Mouse (Mus musculus) left cerebral cortex, postnatal 25 days (tissue): Measurements from ENCODE around the gene Tpst2. TPM values are rescaled to one million over a fixed set of nuclear protein-coding genes. Genes with fewer than 3 reads are reported as not detected.

ENCODE experiments used
- DNase-seq, 2 experiments: peaks; one replicate each; pipeline ENCODE4 v3.0.0; 2022; ENCODE audit warnings: low spot score in 2 of 2, mixed read lengths in 1 of 2
- intact Hi-C: fragments of 180-260 bp; cut with DNase I; formaldehyde crosslinking; loops from one replicate; pipeline ENCODE4 v1.15.1; 2025
- total RNA-seq, 2 experiments: library from RNA; stranded (reverse); gene quantifications; 2 replicates each; pipeline ENCODE4 v1.2.3; 2021

The Tpst2 gene
- 10 to 100 TPM; 39.0 to 43.9 TPM for total RNA-seq

DNA sequence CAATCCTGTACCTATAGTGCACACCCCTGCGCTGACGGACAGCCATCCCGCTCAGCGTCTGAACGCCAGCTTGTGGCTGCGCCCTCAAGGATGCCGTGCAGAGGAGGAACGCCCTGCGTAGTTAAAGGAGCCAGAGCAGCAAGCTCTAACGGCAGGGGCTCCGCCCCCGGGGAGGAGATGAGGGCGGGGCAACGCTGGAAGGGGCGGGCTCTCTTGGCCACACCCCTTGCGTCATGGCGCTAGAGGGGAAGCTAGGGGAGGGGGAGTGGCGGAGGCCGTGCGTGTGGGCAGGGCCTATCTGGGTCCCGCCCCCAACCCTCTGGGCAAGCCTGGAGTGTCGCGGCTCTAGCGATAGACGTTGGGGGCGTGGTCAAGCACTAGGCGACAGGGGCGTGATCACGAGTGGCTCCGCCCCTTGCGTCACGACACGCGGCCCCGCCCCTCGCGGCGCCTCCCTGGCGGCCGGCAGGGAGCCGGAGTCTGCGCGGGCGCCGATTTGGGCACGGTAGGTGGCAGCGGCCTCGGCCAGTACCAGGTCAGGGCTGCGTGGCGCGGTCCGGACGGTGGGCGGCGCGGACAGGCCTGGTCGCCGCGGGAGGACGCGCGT, at the start of gene Tpst2:
Tpst2 (plus strand) TSS at position 425 of the 607 bp plus-strand sequence.
- intact Hi-C loops, result loop anchor here (1.0 to 2.0 kb wide), 3 partner anchors 45 to 50 kb away; partner anchors contain the start of gene Tfip11
- DNase-seq, result peak; percentile 100

DNA sequence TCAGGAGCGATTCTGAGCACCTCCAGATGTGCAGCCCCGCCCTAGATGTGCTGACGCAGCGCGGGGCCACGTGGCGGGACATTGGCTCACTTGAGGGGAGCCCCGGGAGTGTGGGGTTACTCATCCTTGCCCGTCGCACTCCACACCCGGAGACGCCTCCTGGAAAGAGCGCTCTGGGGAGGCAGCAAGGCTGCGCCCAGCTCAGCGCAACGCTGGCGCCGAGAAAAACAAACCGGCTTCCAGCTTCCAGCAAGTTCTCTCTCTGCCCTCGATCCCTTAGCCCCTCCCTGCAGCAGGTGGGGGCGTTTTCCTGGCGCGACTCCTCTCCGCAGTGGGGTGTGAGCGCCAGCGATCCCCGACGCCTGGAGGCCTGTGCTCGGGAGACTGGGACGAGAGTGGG, 49.1 kb upstream of the Tpst2 start:
- intact Hi-C loops, result no loop called here
- DNase-seq, result peak; percentile 63 to 86

DNA sequence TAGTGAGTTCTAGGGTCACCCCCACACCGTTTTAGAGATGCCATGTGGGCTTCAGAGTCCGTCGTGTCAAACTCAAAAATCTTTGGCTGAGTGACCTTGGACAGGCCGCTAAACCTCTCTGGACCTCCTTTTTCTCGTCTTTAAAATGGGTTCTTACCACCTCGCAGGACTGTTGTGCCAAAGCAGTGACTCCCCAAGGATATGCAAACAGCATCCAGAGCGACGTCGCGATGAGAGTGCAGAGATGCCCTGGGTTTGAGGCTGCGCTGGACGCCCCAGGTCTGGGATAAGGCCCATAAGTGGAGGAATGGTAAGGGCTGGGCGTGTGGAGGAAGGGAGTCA, 48.6 kb upstream of the Tpst2 start:
- DNase-seq, result peak in 1 of 2 experiments; percentile 24
- intact Hi-C loops, result loop anchor here (1.0 to 2.0 kb wide), 2 partner anchors 49 to 93 kb away; partner anchors contain the start of gene Tpst2

GRCm38 (mm10) chr5:112228240-112229076, 48.0 kb upstream of the Tpst2 start:
- intact Hi-C loops, result loop anchor here (1.0 to 2.0 kb wide), 2 partner anchors 48 to 93 kb away; partner anchors contain the start of gene Tpst2
- peak; percentile 73 to 84 for DNase-seq

DNA sequence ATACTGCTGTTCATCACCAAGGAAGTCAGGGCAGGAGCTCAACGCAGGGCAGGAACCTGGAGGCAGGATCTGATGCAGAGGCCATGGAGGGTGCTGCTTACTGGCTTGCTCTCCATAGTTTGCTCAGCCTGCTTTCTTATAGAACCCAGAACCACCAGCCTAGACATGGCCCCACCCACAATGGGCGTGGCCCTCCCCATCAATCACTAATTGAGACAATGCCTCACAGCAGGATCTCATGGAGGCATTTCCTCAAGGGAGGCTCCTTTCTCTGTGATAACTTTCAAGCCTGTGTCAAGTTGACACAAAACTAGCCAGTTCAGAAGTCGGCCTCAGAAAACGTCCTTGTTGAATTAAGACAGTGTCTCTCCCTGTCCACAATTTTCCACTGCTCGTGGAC, 40.7 kb upstream of the Tpst2 start:
- intact Hi-C loops, result no loop called here
- DNase-seq, result no peak

- intact Hi-C loops, result no loop called here
- no peak for DNase-seq
These were observed 39.9 kb upstream of the Tpst2 start for GRCm38 (mm10) chr5:112236631-112237030.

DNA sequence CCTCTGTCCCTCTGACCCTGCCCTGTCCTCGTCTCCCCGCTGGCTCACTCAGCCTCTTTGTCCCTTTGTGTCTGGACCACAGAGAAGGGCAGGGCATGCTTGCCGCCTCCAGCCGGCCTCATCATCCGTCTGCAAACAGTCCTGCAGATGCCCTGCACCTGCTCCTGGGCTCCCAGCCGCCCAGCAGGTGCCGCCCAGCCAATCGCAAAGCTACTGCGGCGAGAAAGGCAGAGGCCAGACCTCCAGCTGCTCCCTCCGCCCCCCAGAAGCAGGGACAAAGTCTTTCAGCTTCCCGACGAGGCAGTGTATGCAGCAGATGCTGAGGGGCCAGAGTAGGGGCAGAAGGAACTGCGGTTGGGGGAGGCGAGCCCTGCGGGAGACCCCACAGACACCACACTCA, 39.1 kb upstream of the Tpst2 start:
- intact Hi-C loops, result no loop called here
- DNase-seq, result no peak

DNA sequence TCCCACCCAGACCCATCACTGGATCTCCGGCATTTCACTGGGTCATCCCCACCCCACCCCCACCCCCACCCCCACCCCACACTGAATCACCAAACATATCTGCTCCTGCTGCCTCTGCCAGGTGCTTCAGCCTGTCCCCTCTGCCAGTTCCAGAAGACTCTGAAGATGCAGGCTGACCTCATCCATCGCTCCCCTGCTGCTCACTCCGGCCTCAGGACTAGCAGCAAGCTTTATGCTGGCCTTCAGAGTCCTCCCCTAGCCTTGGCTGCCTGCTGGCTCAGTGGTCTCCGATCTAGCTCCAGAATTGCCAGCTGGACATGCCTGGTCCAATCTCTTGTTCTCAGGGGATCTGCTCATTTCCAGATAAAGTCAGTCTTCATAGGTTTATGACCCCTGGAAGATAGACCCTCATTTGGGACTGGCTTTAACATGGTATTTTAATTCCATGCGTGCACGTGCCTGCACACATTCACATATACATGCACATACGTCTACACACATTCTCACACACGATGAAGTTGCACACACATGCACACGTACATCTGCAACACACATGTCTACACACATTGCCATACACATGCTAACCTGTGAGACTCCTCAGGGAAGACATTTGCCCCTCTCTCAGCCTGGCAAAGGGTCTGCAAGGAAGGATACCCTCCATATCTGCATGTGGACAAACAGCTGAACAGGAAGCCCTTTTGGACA, 38.5 kb upstream of the Tpst2 start:
- DNase-seq, result no peak
- intact Hi-C loops, result no loop called here

DNA sequence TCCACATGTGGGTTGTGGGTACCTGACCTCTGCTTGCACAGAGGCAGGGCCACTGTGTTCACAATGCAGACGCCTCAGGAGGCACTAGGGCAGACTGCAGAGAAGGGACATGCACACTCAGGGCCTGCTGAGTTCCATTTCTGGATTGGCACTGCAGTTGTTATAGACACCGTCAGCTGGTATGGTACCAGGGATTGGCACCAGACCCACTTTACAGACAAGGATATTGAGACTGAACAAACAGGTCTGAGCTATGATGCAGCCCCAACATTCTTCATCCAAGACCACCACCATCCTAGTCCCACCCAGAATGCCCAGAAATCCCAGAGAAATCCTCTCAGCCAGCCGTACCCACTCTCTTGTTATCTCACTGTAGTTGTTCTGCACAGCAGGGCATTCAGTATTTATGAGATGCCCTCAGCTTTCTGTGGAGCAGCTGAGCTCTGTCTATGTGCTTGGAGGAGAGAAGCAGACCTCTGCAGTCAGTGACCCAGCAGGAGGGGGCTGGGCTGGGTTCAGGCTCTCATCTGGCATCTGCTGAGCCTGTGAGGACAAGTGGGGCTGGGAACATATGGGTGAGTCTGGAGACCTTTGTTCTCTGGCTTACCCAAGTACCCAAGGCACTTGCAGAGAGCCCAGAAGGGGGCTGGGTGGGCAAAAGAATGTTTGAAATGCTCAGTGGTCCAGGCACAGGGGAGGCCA, 37.6 kb upstream of the Tpst2 start:
- DNase-seq, result no peak
- intact Hi-C loops, result no loop called here

DNA sequence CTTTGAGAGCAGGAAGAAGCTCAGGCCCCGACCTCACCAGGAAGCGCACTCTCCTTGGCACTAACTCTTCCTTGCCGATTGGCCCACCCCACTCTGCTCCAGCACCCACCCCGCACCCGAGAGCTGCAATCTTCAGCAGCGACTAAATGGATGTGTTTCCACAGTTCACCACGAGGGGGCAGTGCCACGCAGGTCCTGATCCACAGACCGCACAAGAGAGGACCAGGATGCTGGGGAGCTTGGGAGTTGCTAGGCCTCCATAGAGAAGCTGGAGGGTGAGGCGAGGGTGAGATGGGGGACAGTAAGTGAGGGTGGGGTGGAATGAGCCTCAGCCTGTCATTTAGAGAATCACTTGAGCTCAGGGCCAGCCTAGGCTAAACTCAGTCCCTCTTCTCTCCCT, 35.7 kb upstream of the Tpst2 start:
- intact Hi-C loops, result loop anchor here (2.0 to 5.0 kb wide), 3 partner anchors 86 to 187 kb away; partner anchors contain the start of gene Tfip11
- peak; percentile 90 to 93 for DNase-seq

DNA sequence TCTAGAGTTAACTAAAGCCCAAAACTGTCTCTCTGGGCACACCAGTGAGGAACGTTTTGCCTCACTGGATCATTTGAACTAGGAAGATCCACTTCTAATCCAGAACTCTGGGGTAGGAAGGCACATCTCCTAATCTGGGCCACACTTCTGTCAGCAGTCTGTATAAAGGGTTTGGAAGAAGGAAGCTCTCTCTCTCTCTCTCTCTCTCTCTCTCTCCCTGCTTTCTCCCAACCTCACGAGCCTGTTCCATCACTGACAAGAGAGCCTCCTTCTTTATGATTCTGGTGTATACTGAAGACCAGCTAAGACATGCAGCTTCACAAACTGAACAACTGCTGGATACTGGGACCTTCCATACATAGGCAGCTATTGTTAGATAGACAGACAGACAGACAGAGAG, 34.6 kb upstream of the Tpst2 start:
- no peak for DNase-seq
- intact Hi-C loops, result loop anchor here (2.0 to 5.0 kb wide), 3 partner anchors 85 to 185 kb away; partner anchors contain the start of gene Tfip11

- intact Hi-C loops, result loop anchor here (5.0 kb wide), 1 partner anchor 185 kb away; no protein-coding TSS in a partner anchor
- DNase-seq, result no peak
These were observed 34.1 kb upstream of the Tpst2 start for GRCm38 (mm10) chr5:112242361-112242778.

DNA sequence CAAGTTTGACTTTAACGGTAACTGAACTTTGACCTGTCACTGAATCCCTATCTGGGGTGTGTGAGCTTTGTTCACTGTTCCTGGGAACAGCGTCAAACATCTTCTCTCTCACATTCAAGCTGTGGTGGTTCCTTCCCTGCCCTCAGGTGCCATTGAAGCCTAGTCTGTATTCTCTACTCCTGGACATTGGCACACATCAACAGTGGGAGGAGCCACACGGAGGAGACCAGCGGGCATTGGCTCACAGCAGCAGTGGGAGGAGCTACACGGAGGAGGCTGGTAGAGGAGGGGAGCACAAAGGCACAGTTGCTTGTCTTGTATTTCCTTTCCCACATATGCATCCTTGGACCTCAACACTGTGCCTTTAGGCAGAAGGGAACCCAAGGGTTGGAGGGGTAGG, 33.5 kb upstream of the Tpst2 start:
- intact Hi-C loops, result loop anchor here (5.0 kb wide), 1 partner anchor 184 kb away; no protein-coding TSS in a partner anchor
- DNase-seq, result no peak

- intact Hi-C loops, result loop anchor here (5.0 kb wide), 1 partner anchor 184 kb away; no protein-coding TSS in a partner anchor
- DNase-seq, result no peak
These were observed 32.8 kb upstream of the Tpst2 start for GRCm38 (mm10) chr5:112243539-112244274.

DNA sequence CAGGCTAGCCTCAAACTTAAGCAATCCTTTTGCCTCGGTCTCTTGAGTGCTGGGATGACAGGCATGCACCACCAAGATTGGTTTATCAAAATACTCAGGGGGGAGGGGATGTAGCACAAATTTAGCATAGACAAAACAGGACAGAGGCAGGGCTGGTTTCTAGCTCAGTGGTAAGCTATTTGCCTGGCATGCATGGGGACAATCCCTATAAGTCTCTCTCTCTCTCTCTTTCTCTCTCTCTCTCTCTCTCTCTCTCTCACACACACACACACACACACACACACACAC, 32.3 kb upstream of the Tpst2 start:
- intact Hi-C loops, result loop anchor here (5.0 kb wide), 1 partner anchor 183 kb away; no protein-coding TSS in a partner anchor
- DNase-seq, result no peak

DNA sequence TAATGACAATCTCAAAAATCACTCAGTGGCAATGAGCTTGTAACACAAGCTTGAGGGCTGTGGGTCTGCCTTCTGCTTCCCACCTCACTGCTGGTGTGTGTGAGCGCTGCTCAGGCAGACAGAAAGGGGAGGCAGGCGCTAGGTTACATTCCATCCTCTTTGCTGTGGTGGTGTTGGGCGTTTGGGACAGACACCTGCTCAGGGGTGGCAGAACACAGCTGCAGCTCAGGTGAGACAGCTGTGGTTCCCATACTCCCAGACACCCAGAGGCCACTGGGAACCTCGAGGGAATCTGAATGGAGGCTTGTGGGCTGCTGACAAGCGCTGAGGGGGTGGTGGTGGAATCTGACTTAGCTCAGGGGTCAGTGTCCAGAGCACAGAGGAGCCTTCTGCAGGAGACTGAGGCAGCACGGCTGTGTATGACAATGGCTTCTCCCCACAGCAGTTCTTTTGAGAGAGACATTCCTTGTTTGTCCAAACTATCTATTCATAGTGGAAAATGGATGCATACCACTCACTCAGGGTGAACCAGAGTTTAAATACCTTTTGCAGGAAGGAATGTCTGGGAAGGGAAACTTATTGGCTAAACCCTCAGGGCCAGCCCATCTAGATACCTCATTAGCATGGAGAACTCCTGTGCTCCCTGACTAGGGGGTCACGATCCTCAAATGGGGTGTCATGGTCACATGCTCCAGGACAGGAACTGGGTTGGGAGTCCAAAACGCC, 31.4 kb upstream of the Tpst2 start:
- no peak for DNase-seq
- intact Hi-C loops, result loop anchor here (5.0 kb wide), 1 partner anchor 182 kb away; no protein-coding TSS in a partner anchor

GRCm38 (mm10) chr5:112247399-112247798, 29.1 kb upstream of the Tpst2 start:
- DNase-seq, result no peak
- intact Hi-C loops, result no loop called here

DNA sequence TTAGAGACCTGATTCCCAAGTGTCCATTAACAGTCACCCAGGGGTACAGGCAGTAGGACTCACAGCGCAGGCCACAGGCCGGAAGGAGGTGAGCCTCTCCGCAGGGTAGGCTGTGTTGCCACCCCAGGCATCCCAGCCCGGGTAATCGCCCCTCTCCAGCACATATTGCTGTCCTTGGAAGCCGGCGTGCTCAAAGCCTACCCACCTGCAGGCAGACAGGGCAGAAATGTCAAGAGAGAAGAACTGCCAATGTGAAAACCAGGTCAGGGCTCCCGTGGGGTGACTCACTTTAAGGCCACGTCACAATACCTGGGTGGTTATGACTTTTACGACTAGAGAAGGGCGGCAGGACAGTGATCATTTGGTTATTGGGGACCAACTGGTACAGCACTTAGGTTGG, 27.4 kb upstream of the Tpst2 start:
- DNase-seq, result no peak
- intact Hi-C loops, result no loop called here
